Mouse (Mus musculus): ENCODE data around the gene Gar1. TPM values are rescaled to one million over a fixed set of nuclear protein-coding genes. Genes with fewer than 3 reads are reported as not detected.

Gar1 gene
- total and polyA plus RNA-seq, 3 experiments, result 45.7 to 381 (median 90.7) TPM

GRCm38 (mm10) chr3:129826691-129827090, 4.5 kb downstream of the Gar1 start:
- no peaks in the 10 kb centered on the region for H3K27me3 ChIP-seq (replicated peaks)
- no peaks in the 10 kb centered on the region for H3K9me3 ChIP-seq (replicated peaks; ENCODE audit: low read length)
- DNase-seq (ENCODE audit: extremely low read depth), result no peak
- H3K4me3 ChIP-seq (replicated peaks in 1 of 3; ENCODE audit: low read depth in 2 of 3, low read length in 2 of 3, poor library complexity in 1 of 3), result no peak overlapping the region
- H3K4me2 ChIP-seq (ENCODE audit: insufficient read depth, low read depth, poor library complexity, severe bottlenecking), result no peak overlapping the region
- H3K27ac ChIP-seq (ENCODE audit: insufficient read depth, low read depth), result no peak overlapping the region
- H3K9ac ChIP-seq (ENCODE audit: insufficient read depth, low read depth), result no peak overlapping the region
- peaks cover 38 to 78% of the 10 kb centered on the region in 2 experiments for H3K36me3 ChIP-seq (replicated peaks in 1 of 2; ENCODE audit: control insufficient read depth in 1 of 2, insufficient read depth in 1 of 2, low read length in 1 of 2)
- dilution Hi-C loops (cut with MboI; ENCODE audit: extremely low pct_ligation_motif_present, extremely low pct_unique_long_range_greater_than_20kb, low sequenced_read_pairs), result no loop called here
- peaks cover 41% of the 10 kb centered on the region for H3K79me2 ChIP-seq (replicated peaks; ENCODE audit: control insufficient read depth, extremely low read depth, insufficient read depth, poor library complexity, severe bottlenecking)
- peaks cover 9 to 29% of the 10 kb centered on the region in 2 experiments for H3K4me1 ChIP-seq (ENCODE audit: control insufficient read depth in 1 of 2, insufficient read depth in 2 of 2)
- no peak for TF ChIP-seq ZKSCAN1 (IDR thresholded peaks at IDR 0.05; ENCODE audit: borderline replicate concordance, low read depth, low read length)
- no peak for TF ChIP-seq MAZ (IDR thresholded peaks at IDR 0.05; ENCODE audit: low read depth, low read length)
- TF ChIP-seq MYC (IDR thresholded peaks at IDR 0.05; ENCODE audit: low read depth, low read length), result no peak
- TF ChIP-seq GABPA (IDR thresholded peaks at IDR 0.05; ENCODE audit: insufficient replicate concordance, low read depth, low read length), result no peak
- TF ChIP-seq MXI1 (IDR thresholded peaks at IDR 0.05; ENCODE audit: low read depth, low read length), result no peak
- no peak for TF ChIP-seq HCFC1 (IDR thresholded peaks at IDR 0.05; ENCODE audit: low read depth, low read length)
- no peak for TF ChIP-seq MAX (IDR thresholded peaks at IDR 0.05; ENCODE audit: low read length)
- TF ChIP-seq CHD2 (IDR thresholded peaks at IDR 0.05; ENCODE audit: low read length), result no peak
- no peak for TF ChIP-seq TBP (conservative IDR thresholded peaks at IDR 0.05; ENCODE audit: low read depth, low read length)
- no peak for TF ChIP-seq EP300 (IDR thresholded peaks at IDR 0.05; ENCODE audit: low read length)
- TF ChIP-seq POLR2A (IDR thresholded peaks at IDR 0.05; ENCODE audit: low read depth, low read length), result no peak
- TF ChIP-seq KAT2A (IDR thresholded peaks at IDR 0.05; ENCODE audit: insufficient replicate concordance, low read length), result no peak
- TF ChIP-seq RCOR1 (conservative IDR thresholded peaks at IDR 0.05; ENCODE audit: low read depth, low read length), result no peak
- no peak for TF ChIP-seq BHLHE40 (IDR thresholded peaks at IDR 0.05; ENCODE audit: low read depth, low read length)
- TF ChIP-seq ZMIZ1 (IDR thresholded peaks at IDR 0.05; ENCODE audit: low read depth, low read length), result no peak
- no peak for TF ChIP-seq USF1 (IDR thresholded peaks at IDR 0.05; ENCODE audit: low read depth, low read length)
- no peak for TF ChIP-seq NELFE (IDR thresholded peaks at IDR 0.05; ENCODE audit: low read depth, low read length)
- no peak for TF ChIP-seq UBTF (IDR thresholded peaks at IDR 0.05; ENCODE audit: low read depth, low read length)
- in situ Hi-C loops (cut with MboI; ENCODE audit: low pct_ligation_motif_present, low pct_unique_long_range_greater_than_20kb, low sequenced_read_pairs), result no loop called here

DNA sequence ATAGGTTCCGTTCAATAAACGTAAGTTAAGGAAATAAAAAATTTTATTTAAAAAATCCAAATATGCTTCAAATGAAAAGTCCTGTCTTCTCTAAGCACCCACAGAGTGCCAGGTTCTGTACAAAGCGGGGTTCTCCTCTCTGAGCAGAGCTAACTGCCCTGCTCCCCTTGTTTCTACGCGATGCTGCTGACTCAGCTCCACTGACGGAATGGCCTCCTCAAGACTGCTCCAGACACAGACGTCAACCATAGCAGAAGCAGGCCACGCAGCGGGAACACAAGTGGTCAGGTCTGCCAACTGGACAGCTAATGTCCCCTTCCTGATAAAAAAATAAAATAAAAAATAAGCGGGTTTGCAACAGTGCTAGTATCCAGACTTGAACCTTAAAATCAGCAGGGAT, 6.3 kb downstream of the Gar1 start:
- Histone ChIP-seq H3K9me3 (replicated peaks; ENCODE audit: low read length) (no peaks in the 10 kb centered on the region), H3K27ac (ENCODE audit: insufficient read depth, low read depth) (no peak overlapping the region), H3K9ac (ENCODE audit: insufficient read depth, low read depth) (no peak overlapping the region), H3K27me3 (replicated peaks) (no peaks in the 10 kb centered on the region), H3K4me2 (ENCODE audit: insufficient read depth, low read depth, poor library complexity, severe bottlenecking) (no peak overlapping the region), H3K79me2 (replicated peaks; ENCODE audit: control insufficient read depth, extremely low read depth, insufficient read depth, poor library complexity, severe bottlenecking) (peaks cover 33% of the 10 kb centered on the region), H3K36me3 (replicated peaks in 1 of 2; ENCODE audit: control insufficient read depth in 1 of 2, insufficient read depth in 1 of 2, low read length in 1 of 2) (peaks cover 38 to 90% of the 10 kb centered on the region in 2 experiments), H3K4me3 (replicated peaks in 1 of 3; ENCODE audit: low read depth in 2 of 3, low read length in 2 of 3, poor library complexity in 1 of 3) (no peak overlapping the region), H3K4me1 (ENCODE audit: control insufficient read depth in 1 of 2, insufficient read depth in 2 of 2) (peaks cover 9 to 27% of the 10 kb centered on the region in 2 experiments)
- dilution Hi-C loops (cut with MboI; ENCODE audit: extremely low pct_ligation_motif_present, extremely low pct_unique_long_range_greater_than_20kb, low sequenced_read_pairs), result no loop called here
- in situ Hi-C loops (cut with MboI; ENCODE audit: low pct_ligation_motif_present, low pct_unique_long_range_greater_than_20kb, low sequenced_read_pairs), result no loop called here
- TF ChIP-seq JUN (IDR thresholded peaks at IDR 0.05; ENCODE audit: insufficient read depth, low read depth, low read length) (no peak), ZKSCAN1 (IDR thresholded peaks at IDR 0.05; ENCODE audit: borderline replicate concordance, low read depth, low read length) (no peak), GABPA (IDR thresholded peaks at IDR 0.05; ENCODE audit: insufficient replicate concordance, low read depth, low read length) (no peak), IRF4 (IDR thresholded peaks at IDR 0.05; ENCODE audit: low read depth, low read length) (no peak), TCF12 (IDR thresholded peaks at IDR 0.05; ENCODE audit: low read depth, low read length) (no peak), MAFK (IDR thresholded peaks at IDR 0.05; ENCODE audit: insufficient replicate concordance, low read length) (0 out of 2 replicates have a peak, but pooled peaks have one; percentile 5), EP300 (IDR thresholded peaks at IDR 0.05; ENCODE audit: low read length) (no peak)
- DNase-seq (ENCODE audit: extremely low read depth), result no peak

All from CH12.LX (cell line).